20 mouse cellular contexts compared by ENCODE assay signal in genomic region chr11:81014776-81015175, GRCm38 (mm10).
"Had no signal": no experiment of that assay in that cellular context is flagged by ENCODE, and none has a peak within 500 bp of the region (broad histone marks: within the 10 kb centered on the region; RNA-seq: fewer than 3 reads in every experiment).

No protein-coding gene starts in this region.

- H3K4me2 ChIP-seq: limb, embryonic 13.5 days; liver, embryonic 12.5 days; liver, embryonic 15.5 days; lung, embryonic 15.5 days; midbrain, embryonic 12.5 days; midbrain, embryonic 15.5 days; neural tube, embryonic 12.5 days; neural tube, embryonic 15.5 days; stomach, embryonic 15.5 days had no signal

- H3K4me3 ChIP-seq: limb, embryonic 10.5 days; limb, embryonic 13.5 days; liver, embryonic 12.5 days; liver, embryonic 15.5 days; lung, embryonic 15.5 days; midbrain, embryonic 12.5 days; midbrain, embryonic 15.5 days; neural tube, embryonic 12.5 days; neural tube, embryonic 15.5 days; stomach, embryonic 15.5 days had no signal

- H3K9ac ChIP-seq: limb, embryonic 13.5 days; liver, embryonic 12.5 days; liver, embryonic 15.5 days; lung, embryonic 15.5 days; midbrain, embryonic 12.5 days; midbrain, embryonic 15.5 days; neural tube, embryonic 12.5 days; neural tube, embryonic 15.5 days; stomach, embryonic 15.5 days had no signal

- ATAC-seq: liver, embryonic 12.5 days; midbrain, embryonic 15.5 days had no signal

- H3K36me3 ChIP-seq: limb, embryonic 10.5 days; limb, embryonic 13.5 days; liver, embryonic 12.5 days; liver, embryonic 15.5 days; lung, embryonic 15.5 days; midbrain, embryonic 12.5 days; midbrain, embryonic 15.5 days; neural tube, embryonic 12.5 days; neural tube, embryonic 15.5 days; stomach, embryonic 15.5 days had no signal

- H3K27me3 ChIP-seq: limb, embryonic 13.5 days; liver, embryonic 12.5 days; liver, embryonic 15.5 days; lung, embryonic 15.5 days; midbrain, embryonic 12.5 days; midbrain, embryonic 15.5 days; neural tube, embryonic 12.5 days; neural tube, embryonic 15.5 days; stomach, embryonic 15.5 days had no signal

- H3K4me1 ChIP-seq: limb, embryonic 10.5 days; limb, embryonic 13.5 days; liver, embryonic 12.5 days; liver, embryonic 15.5 days; lung, embryonic 15.5 days; midbrain, embryonic 15.5 days; neural tube, embryonic 12.5 days; stomach, embryonic 15.5 days had no signal

- H3K9me3 ChIP-seq: limb, embryonic 10.5 days; limb, embryonic 13.5 days; liver, embryonic 12.5 days; liver, embryonic 15.5 days; lung, embryonic 15.5 days; midbrain, embryonic 12.5 days; midbrain, embryonic 15.5 days; neural tube, embryonic 12.5 days; neural tube, embryonic 15.5 days; stomach, embryonic 15.5 days had no signal

- DNase-seq: kidney, postnatal 14 days; kidney, postnatal 4 days; liver; lung, adult 18-20 months; lung, postnatal 14 days; right cerebral cortex, adult 18-20 months; right cerebral cortex, postnatal 25 days; spleen, adult 18-20 months; thymus, postnatal 36 days had no signal

- H3K27ac ChIP-seq: limb, embryonic 10.5 days; limb, embryonic 13.5 days; liver, embryonic 12.5 days; liver, embryonic 15.5 days; lung, embryonic 15.5 days; macrophage; midbrain, embryonic 12.5 days; midbrain, embryonic 15.5 days; neural tube, embryonic 12.5 days; neural tube, embryonic 15.5 days; stomach, embryonic 15.5 days had no signal
